Mouse (Mus musculus): ENCODE results near the gene Zbtb16. TPM values are rescaled to one million over a fixed set of nuclear protein-coding genes. Genes with fewer than 3 reads are reported as not detected.

Gene Zbtb16
- polyA plus RNA-seq, 1 experiment from 2014 or later, result 6.0 TPM

GRCm38 (mm10) chr9:48856240-48856639 is 20.2 kb upstream of the Zbtb16 start:
- DNase-seq (no peak), ATAC-seq (ENCODE audit: low FRiP score, low TSS enrichment) (no peak)
- WGBS, result 89% methylated on average over 4 of the region's 4 CpGs

DNA sequence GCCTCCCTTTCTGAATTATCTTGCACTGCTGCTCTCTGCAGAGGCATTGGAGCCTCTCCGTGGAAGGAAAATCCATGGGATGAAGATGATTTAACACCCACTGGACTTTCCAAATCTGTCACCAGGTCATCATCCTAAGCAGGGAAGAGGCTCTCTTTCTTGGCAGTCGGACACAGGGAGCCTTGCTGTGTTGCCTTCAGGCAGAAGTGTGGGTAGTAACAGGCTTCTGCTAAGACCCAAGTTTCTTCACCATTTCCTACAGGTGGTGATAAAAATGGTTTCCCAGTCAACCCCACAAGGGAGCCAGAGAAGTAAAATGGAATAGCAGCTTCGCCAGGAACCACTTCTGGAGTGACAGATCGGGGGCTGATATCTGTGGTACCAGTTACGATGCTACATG is 13.5 kb upstream of the Zbtb16 start:
- Histone ChIP-seq H3K4me1 (ENCODE audit: control insufficient read depth, insufficient read depth, low read length) (no peaks in the 10 kb centered on the region), H3K4me2 (ENCODE audit: low read length) (no peak overlapping the region), H3K9ac (replicated peaks; ENCODE audit: low read length) (no peak overlapping the region), H3K27me3 (ENCODE audit: control insufficient read depth, insufficient read depth, low read length) (no peaks in the 10 kb centered on the region), H3K9me3 (ENCODE audit: control insufficient read depth, low read length) (no peaks in the 10 kb centered on the region), H3K36me3 (ENCODE audit: control insufficient read depth, insufficient read depth, low read length) (no peaks in the 10 kb centered on the region), H3K27ac (replicated peaks; ENCODE audit: low read depth, low read length) (no peak overlapping the region), H3K4me3 (replicated peaks; ENCODE audit: low read depth, low read length) (no peak overlapping the region)
- 90% methylated on average over 5 of the region's 5 CpGs for WGBS
- DNase-seq, result no peak
- no peak for ATAC-seq (ENCODE audit: low FRiP score, low TSS enrichment)

More at GRCm38 (mm10) chr9:48856240-48856639, 20.2 kb upstream of the Zbtb16 start:
- Histone ChIP-seq H3K4me2 (ENCODE audit: low read length) (no peak overlapping the region), H3K36me3 (ENCODE audit: control insufficient read depth, insufficient read depth, low read length) (no peaks in the 10 kb centered on the region), H3K4me1 (ENCODE audit: control insufficient read depth, insufficient read depth, low read length) (0 out of 2 replicates have a peak, but pooled peaks cover 6% of the 10 kb centered on the region), H3K27ac (replicated peaks; ENCODE audit: low read depth, low read length) (no peak overlapping the region), H3K27me3 (ENCODE audit: control insufficient read depth, insufficient read depth, low read length) (no peaks in the 10 kb centered on the region), H3K9ac (replicated peaks; ENCODE audit: low read length) (no peak overlapping the region), H3K4me3 (replicated peaks; ENCODE audit: low read depth, low read length) (no peak overlapping the region), H3K9me3 (ENCODE audit: control insufficient read depth, low read length) (no peaks in the 10 kb centered on the region)

DNA sequence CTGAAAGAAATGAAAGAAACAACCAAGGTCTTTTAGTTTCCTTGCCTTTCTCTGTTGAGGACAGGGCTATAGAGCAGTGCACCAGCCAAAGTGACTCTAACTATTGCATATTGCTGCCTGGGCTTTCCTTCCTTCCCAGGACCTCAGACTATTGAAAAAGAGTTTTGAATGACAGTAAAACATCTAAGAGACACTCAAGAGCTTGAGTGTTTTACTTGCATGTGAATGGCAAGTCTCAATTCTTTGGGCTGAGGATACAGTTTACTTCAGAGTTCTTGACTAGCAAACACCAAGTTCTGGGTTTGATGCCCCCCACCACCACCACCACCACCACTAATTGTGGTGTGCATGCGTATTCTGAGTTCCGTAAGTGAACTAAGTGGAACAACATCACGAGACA is 3.5 kb upstream of the Zbtb16 start:
- Histone ChIP-seq H3K4me2 (ENCODE audit: low read length) (no peak overlapping the region), H3K27ac (replicated peaks; ENCODE audit: low read depth, low read length) (no peak overlapping the region), H3K27me3 (ENCODE audit: control insufficient read depth, insufficient read depth, low read length) (peaks cover 5% of the 10 kb centered on the region), H3K4me1 (ENCODE audit: control insufficient read depth, insufficient read depth, low read length) (peaks cover 21% of the 10 kb centered on the region; the same call in 1 of the 2 replicates), H3K9me3 (ENCODE audit: control insufficient read depth, low read length) (no peaks in the 10 kb centered on the region), H3K4me3 (replicated peaks; ENCODE audit: low read depth, low read length) (no peak overlapping the region), H3K36me3 (ENCODE audit: control insufficient read depth, insufficient read depth, low read length) (no peaks in the 10 kb centered on the region), H3K9ac (replicated peaks; ENCODE audit: low read length) (no peak overlapping the region)
- DNase-seq, result no peak
- WGBS, result 95% methylated on average over 3 of the region's 3 CpGs
- ATAC-seq (ENCODE audit: low FRiP score, low TSS enrichment), result no peak

GRCm38 (mm10) chr9:48838346-48838745 is 2.3 kb upstream of the Zbtb16 start:
- peaks cover 26% of the 10 kb centered on the region; the same call in 1 of the 2 replicates for H3K4me1 ChIP-seq (ENCODE audit: control insufficient read depth, insufficient read depth, low read length)
- peaks cover 11% of the 10 kb centered on the region for H3K27me3 ChIP-seq (ENCODE audit: control insufficient read depth, insufficient read depth, low read length)
- no peak for ATAC-seq (ENCODE audit: low FRiP score, low TSS enrichment)
- no peak overlapping the region for H3K27ac ChIP-seq (replicated peaks; ENCODE audit: low read depth, low read length)
- no peaks in the 10 kb centered on the region for H3K36me3 ChIP-seq (ENCODE audit: control insufficient read depth, insufficient read depth, low read length)
- 44% methylated on average over 4 of the region's 4 CpGs for WGBS
- H3K4me3 ChIP-seq (replicated peaks; ENCODE audit: low read depth, low read length), result no peak overlapping the region
- H3K9ac ChIP-seq (replicated peaks; ENCODE audit: low read length), result peak overlapping the region; percentile 9; the same call in 1 of the 2 replicates
- no peaks in the 10 kb centered on the region for H3K9me3 ChIP-seq (ENCODE audit: control insufficient read depth, low read length)
- H3K4me2 ChIP-seq (ENCODE audit: low read length), result no peak overlapping the region
- peak; percentile 25 for DNase-seq

- H3K9ac ChIP-seq (replicated peaks; ENCODE audit: low read length), result no peak overlapping the region
- peaks cover 11% of the 10 kb centered on the region for H3K27me3 ChIP-seq (ENCODE audit: control insufficient read depth, insufficient read depth, low read length)
- peak overlapping the region; percentile 99 for H3K4me2 ChIP-seq (ENCODE audit: low read length)
- no peaks in the 10 kb centered on the region for H3K36me3 ChIP-seq (ENCODE audit: control insufficient read depth, insufficient read depth, low read length)
- DNase-seq (peak; percentile 67), ATAC-seq (ENCODE audit: low FRiP score, low TSS enrichment) (no peak)
- no peak overlapping the region for H3K27ac ChIP-seq (replicated peaks; ENCODE audit: low read depth, low read length)
- H3K9me3 ChIP-seq (ENCODE audit: control insufficient read depth, low read length), result no peaks in the 10 kb centered on the region
- H3K4me1 ChIP-seq (ENCODE audit: control insufficient read depth, insufficient read depth, low read length), result peaks cover 26% of the 10 kb centered on the region; the same call in 1 of the 2 replicates
- no peak overlapping the region for H3K4me3 ChIP-seq (replicated peaks; ENCODE audit: low read depth, low read length)
- 4% methylated on average over 14 of the region's 14 CpGs for WGBS
Measured at GRCm38 (mm10) chr9:48837181-48837580, 1.2 kb upstream of the Zbtb16 start.

- peaks cover 11% of the 10 kb centered on the region for H3K27me3 ChIP-seq (ENCODE audit: control insufficient read depth, insufficient read depth, low read length)
- H3K4me3 ChIP-seq (replicated peaks; ENCODE audit: low read depth, low read length), result peak overlapping the region; percentile 68
- no peak for DNase-seq
- ATAC-seq (ENCODE audit: low FRiP score, low TSS enrichment), result peak; percentile 22; the same call in 1 of the 2 replicates
- no peaks in the 10 kb centered on the region for H3K36me3 ChIP-seq (ENCODE audit: control insufficient read depth, insufficient read depth, low read length)
- peaks cover 26% of the 10 kb centered on the region; the same call in 1 of the 2 replicates for H3K4me1 ChIP-seq (ENCODE audit: control insufficient read depth, insufficient read depth, low read length)
- 2% methylated on average over 12 of the region's 12 CpGs for WGBS
- no peak overlapping the region for H3K27ac ChIP-seq (replicated peaks; ENCODE audit: low read depth, low read length)
- H3K4me2 ChIP-seq (ENCODE audit: low read length), result peak overlapping the region; percentile 99
- peak overlapping the region; percentile 67 for H3K9ac ChIP-seq (replicated peaks; ENCODE audit: low read length)
- H3K9me3 ChIP-seq (ENCODE audit: control insufficient read depth, low read length), result no peaks in the 10 kb centered on the region
Measured at GRCm38 (mm10) chr9:48836566-48836930, 526 bp upstream of the Zbtb16 start.

GRCm38 (mm10) chr9:48834541-48835411 is 1.2 kb downstream of the Zbtb16 start:
- H3K4me1 ChIP-seq (ENCODE audit: control insufficient read depth, insufficient read depth, low read length), result peaks cover 26% of the 10 kb centered on the region; the same call in 1 of the 2 replicates
- H3K36me3 ChIP-seq (ENCODE audit: control insufficient read depth, insufficient read depth, low read length), result no peaks in the 10 kb centered on the region
- peak overlapping the region; percentile 68 for H3K4me3 ChIP-seq (replicated peaks; ENCODE audit: low read depth, low read length)
- H3K27me3 ChIP-seq (ENCODE audit: control insufficient read depth, insufficient read depth, low read length), result peaks cover 11% of the 10 kb centered on the region
- peak overlapping the region; percentile 67 for H3K9ac ChIP-seq (replicated peaks; ENCODE audit: low read length)
- ATAC-seq (ENCODE audit: low FRiP score, low TSS enrichment) (peak; percentile 10; the same call in 1 of the 2 replicates), DNase-seq (peak; percentile 82)
- H3K4me2 ChIP-seq (ENCODE audit: low read length), result peak overlapping the region; percentile 99
- H3K27ac ChIP-seq (replicated peaks; ENCODE audit: low read depth, low read length), result peak overlapping the region; percentile 70; the same call in 1 of the 2 replicates
- H3K9me3 ChIP-seq (ENCODE audit: control insufficient read depth, low read length), result no peaks in the 10 kb centered on the region
- WGBS, result under 1% methylated on average over 65 of the region's 65 CpGs

DNA sequence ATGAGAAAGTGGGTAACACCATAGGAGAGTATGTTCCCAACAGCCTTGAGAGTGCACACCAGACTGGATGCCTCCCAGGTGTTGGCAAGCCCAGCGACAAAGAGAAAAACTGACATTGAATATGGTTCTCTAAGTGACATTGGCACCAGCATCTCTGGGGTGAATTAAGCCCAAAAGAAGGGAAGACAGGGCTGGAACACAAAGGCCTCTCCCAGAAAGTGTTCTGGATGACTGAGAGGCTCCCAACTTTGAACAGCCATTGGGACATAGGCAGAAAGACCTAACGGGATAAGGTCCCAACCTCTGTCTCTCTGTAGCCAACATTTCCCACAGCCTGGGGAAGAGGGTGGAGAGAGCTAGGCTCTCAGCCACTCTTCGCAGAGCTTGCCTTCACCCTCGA is 2.0 kb downstream of the Zbtb16 start:
- H3K27me3 ChIP-seq (ENCODE audit: control insufficient read depth, insufficient read depth, low read length), result peaks cover 11% of the 10 kb centered on the region
- H3K4me1 ChIP-seq (ENCODE audit: control insufficient read depth, insufficient read depth, low read length), result peaks cover 26% of the 10 kb centered on the region; the same call in 1 of the 2 replicates
- DNase-seq (no peak), ATAC-seq (ENCODE audit: low FRiP score, low TSS enrichment) (no peak)
- no peaks in the 10 kb centered on the region for H3K9me3 ChIP-seq (ENCODE audit: control insufficient read depth, low read length)
- 15% methylated on average over 4 of the region's 4 CpGs for WGBS
- no peaks in the 10 kb centered on the region for H3K36me3 ChIP-seq (ENCODE audit: control insufficient read depth, insufficient read depth, low read length)
- H3K4me3 ChIP-seq (replicated peaks; ENCODE audit: low read depth, low read length), result peak overlapping the region; percentile 68
- H3K27ac ChIP-seq (replicated peaks; ENCODE audit: low read depth, low read length), result no peak overlapping the region
- H3K9ac ChIP-seq (replicated peaks; ENCODE audit: low read length), result no peak overlapping the region
- H3K4me2 ChIP-seq (ENCODE audit: low read length), result peak overlapping the region; percentile 99
